Mouse (Mus musculus) intestine, embryonic 15.5 days (tissue): Measurements from ENCODE around the gene Umad1. TPM values are rescaled to one million over a fixed set of nuclear protein-coding genes. Genes with fewer than 3 reads are reported as not detected.

Experiments used
- ATAC-seq: fragments of 200-750 bp; cut with Nextera tagmentation; 2 replicates; pipeline ENCODE4 v1.8.0; 2017; ENCODE audit warnings: moderate TSS enrichment, moderate library complexity
- H3K27ac ChIP-seq: fragments of 300-500 bp; sonication (generic); 2 replicates; pipeline ENCODE4 v1.5.1; 2015; ENCODE audit warnings: mild to moderate bottlenecking, inconsistent platforms
- H3K27me3 ChIP-seq: fragments of 300-500 bp; sonication (generic); replicated peaks from 2 replicates; pipeline ENCODE4 v1.6.1; 2015; ENCODE audit warnings: inconsistent platforms
- H3K36me3 ChIP-seq: fragments of 300-500 bp; sonication (generic); 2 replicates; pipeline ENCODE4 v1.6.1; 2015; ENCODE audit warnings: inconsistent platforms
- H3K4me1 ChIP-seq: fragments of 300-500 bp; sonication (generic); replicated peaks from 2 replicates; pipeline ENCODE4 v1.6.1; 2015; ENCODE audit warnings: inconsistent platforms
- H3K4me2 ChIP-seq: fragments of 300-500 bp; sonication (generic); replicated peaks from 2 replicates; pipeline ENCODE4 v1.6.1; 2015; ENCODE audit warnings: mild to moderate bottlenecking, inconsistent platforms
- H3K4me3 ChIP-seq: fragments of 300-500 bp; sonication (generic); replicated peaks from 2 replicates; pipeline ENCODE4 v1.5.1; 2015; ENCODE audit warnings: inconsistent platforms
- H3K9ac ChIP-seq: fragments of 300-500 bp; sonication (generic); 2 replicates; pipeline ENCODE4 v1.6.1; 2015; ENCODE audit warnings: inconsistent platforms
- H3K9me3 ChIP-seq: fragments of 300-500 bp; sonication (generic); 2 replicates; pipeline ENCODE4 v1.6.1; 2016; ENCODE audit warnings: inconsistent platforms
- WGBS: fragments of 180-500 bp; shearing (Covaris S2); methylation state at CpG from one replicate; pipeline ENCODE4 v1.1.7; 2015; 5-methylcytosine and 5-hydroxymethylcytosine counted together
- polyA plus RNA-seq: library from polyadenylated mRNA; unstranded; fragments of >200 nt; fragmentation: Nextera tagmentation; extraction: Ambion mirVana; gene quantifications from 2 replicates; pipeline ENCODE4 v1.2.1, GENCODE M21; 2015

Umad1 gene
- 24.9 and 25.5 TPM in 2 replicates for polyA plus RNA-seq

DNA sequence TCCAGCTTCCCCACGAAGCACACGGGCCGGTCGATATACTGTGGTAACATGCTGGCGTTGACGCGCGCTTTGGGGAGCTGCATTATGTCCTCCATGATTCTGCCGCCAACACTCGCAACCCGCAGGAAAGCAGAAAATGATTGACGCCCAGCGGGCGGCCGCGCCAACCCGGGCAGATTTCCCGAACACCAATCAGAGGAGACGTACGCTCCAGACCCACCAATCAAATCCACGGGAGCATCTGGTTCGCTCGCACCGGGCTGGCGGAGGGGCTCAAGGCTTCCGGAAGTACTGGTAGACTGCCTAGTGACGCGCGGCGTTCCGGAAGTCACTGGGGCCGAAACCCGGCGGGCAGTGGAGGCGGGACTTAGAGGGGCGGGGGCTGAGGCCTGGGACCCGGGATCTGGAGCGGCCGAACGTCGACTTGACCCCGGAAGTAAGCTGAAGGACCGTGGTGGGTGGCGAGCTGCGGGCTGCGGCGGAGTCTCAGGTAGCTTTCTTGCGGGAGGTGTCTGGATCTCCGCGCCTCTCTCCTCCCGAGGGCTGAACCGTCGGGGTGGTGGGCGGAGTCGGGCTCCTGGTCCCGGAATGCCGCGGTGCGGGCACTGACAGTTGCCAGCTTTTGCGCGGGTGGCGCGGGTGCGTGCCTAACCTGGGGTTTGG lies at the start of gene Umad1, which contains the start of the genes Rpa3 and Gm45062:
Gene Umad1, plus strand, starts transcription at position 285 of the 663 bp plus-strand sequence.
Gene Rpa3, minus strand, starts transcription at position 170 of the 663 bp plus-strand sequence.
Gene Gm45062, plus strand, starts transcription at position 447 of the 663 bp plus-strand sequence.
- Histone ChIP-seq H3K4me3 (peak within 1 kb of the TSS; percentile 83), H3K27ac (peak within 1 kb of the TSS; percentile 79), H3K4me1 (no peaks in the 10 kb centered on the region), H3K36me3 (no peaks in the 10 kb centered on the region), H3K27me3 (no peaks in the 10 kb centered on the region), H3K4me2 (peak within 1 kb of the TSS; percentile 85), H3K9me3 (no peaks in the 10 kb centered on the region), H3K9ac (peak within 1 kb of the TSS; percentile 78)
- ATAC-seq: peak; percentile 100
- WGBS: under 1% methylated on average over 64 of the region's 64 CpGs

DNA sequence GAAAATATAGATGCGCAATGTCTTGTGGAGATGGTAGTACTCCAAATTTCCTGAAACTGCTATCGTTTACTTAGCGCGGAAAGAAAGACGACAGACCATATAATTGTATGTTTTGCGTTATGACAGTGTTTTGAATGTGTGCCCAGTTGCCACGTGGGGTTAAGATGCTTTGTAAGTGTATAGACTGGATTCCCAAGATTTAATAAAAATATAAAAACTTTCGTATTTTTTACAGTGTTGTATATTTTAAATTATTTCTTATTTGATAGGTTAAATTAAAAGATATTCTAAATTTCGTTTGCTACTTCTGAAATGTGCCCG lies 49.3 kb upstream of the Umad1 start:
- H3K9me3 ChIP-seq: no peaks in the 10 kb centered on the region
- no peaks in the 10 kb centered on the region for H3K4me1 ChIP-seq
- ATAC-seq: 0 out of 2 replicates have a peak, but pooled peaks have one; percentile 4
- 12% methylated on average over 10 of the region's 10 CpGs for WGBS
- H3K36me3 ChIP-seq: no peaks in the 10 kb centered on the region
- H3K4me3 ChIP-seq: peak overlapping the region; percentile 89
- peak overlapping the region; percentile 96 for H3K27ac ChIP-seq
- no peaks in the 10 kb centered on the region for H3K27me3 ChIP-seq
- peak overlapping the region; percentile 90 for H3K9ac ChIP-seq
- H3K4me2 ChIP-seq: peak overlapping the region; percentile 53

DNA sequence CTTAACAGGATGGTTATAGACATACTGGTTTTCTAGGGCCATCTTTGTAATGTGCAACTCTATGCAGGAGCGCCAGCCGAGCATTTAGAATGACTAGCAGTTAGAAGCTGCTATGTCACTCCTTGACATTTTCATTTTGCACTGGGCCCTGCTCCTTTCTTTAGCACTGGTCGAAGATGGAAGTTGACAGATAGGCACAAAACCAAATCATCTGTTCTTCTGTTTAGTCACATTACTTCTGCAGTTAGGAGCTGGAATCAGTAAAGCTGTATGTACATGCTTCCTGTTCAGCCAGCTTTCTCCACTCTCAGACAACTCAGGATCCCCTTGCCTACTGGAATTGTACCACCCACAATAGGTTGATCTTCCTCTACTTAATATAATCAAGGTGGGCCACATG lies 48.4 kb upstream of the Umad1 start:
- Histone ChIP-seq H3K27ac (no peak overlapping the region), H3K9me3 (no peaks in the 10 kb centered on the region), H3K36me3 (0 out of 2 replicates have a peak, but pooled peaks cover 3% of the 10 kb centered on the region), H3K4me1 (no peaks in the 10 kb centered on the region), H3K4me2 (peak overlapping the region; percentile 53), H3K27me3 (no peaks in the 10 kb centered on the region), H3K9ac (no peak overlapping the region), H3K4me3 (no peak overlapping the region)
- WGBS: 91% methylated on average over 3 of the region's 3 CpGs
- ATAC-seq: no peak

DNA sequence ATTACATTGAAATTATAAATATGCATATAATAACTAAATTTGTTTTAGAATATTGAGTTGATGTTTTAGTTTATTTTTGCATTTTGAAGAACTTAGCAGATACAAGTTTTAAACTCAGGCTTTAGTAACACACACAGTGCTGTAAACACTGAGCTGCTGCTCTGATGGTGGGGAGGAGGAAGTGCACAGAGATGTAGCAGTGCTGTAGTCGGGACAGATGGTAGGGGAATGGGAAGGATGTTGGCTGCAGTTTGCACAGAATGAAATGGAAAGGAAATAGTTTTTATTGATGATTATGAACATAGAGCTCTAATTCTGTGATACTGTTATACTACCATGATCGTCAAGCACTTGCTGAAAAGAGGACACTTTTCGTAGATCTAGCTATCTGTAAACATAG lies 32.1 kb upstream of the Umad1 start:
- no peak for ATAC-seq
- H3K36me3 ChIP-seq: no peaks in the 10 kb centered on the region; the same call in 1 of the 2 replicates
- H3K9ac ChIP-seq: no peak overlapping the region
- no peaks in the 10 kb centered on the region for H3K4me1 ChIP-seq
- H3K4me2 ChIP-seq: no peak overlapping the region
- no peak overlapping the region for H3K4me3 ChIP-seq
- H3K27ac ChIP-seq: no peak overlapping the region
- 71% methylated on average over 3 of the region's 3 CpGs for WGBS
- no peaks in the 10 kb centered on the region for H3K27me3 ChIP-seq
- no peaks in the 10 kb centered on the region for H3K9me3 ChIP-seq

DNA sequence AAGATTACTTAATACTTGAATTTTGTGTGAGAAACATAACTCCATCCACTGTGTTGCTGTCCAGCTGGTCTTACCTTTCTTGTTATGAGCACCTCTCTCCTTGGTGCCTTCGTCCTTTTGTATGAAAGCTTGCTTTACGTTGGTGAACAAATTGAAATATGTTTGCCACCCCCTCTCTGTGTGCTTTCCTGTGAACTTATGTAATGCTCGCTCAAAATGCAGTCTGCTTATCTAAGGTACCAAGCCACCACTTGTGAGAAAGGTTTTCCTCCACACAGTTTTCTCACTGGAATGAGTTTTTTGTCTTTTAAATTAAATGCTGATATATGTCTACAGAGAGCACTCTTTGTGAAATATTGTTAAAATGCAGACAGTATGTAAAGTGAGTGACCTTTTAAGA lies 30.5 kb upstream of the Umad1 start:
- Histone ChIP-seq H3K9me3 (no peaks in the 10 kb centered on the region), H3K36me3 (peaks cover 5% of the 10 kb centered on the region; the same call in 1 of the 2 replicates), H3K27me3 (no peaks in the 10 kb centered on the region), H3K4me1 (no peaks in the 10 kb centered on the region), H3K9ac (no peak overlapping the region), H3K4me2 (no peak overlapping the region), H3K27ac (no peak overlapping the region), H3K4me3 (no peak overlapping the region)
- 93% methylated on average over 3 of the region's 3 CpGs for WGBS
- no peak for ATAC-seq

DNA sequence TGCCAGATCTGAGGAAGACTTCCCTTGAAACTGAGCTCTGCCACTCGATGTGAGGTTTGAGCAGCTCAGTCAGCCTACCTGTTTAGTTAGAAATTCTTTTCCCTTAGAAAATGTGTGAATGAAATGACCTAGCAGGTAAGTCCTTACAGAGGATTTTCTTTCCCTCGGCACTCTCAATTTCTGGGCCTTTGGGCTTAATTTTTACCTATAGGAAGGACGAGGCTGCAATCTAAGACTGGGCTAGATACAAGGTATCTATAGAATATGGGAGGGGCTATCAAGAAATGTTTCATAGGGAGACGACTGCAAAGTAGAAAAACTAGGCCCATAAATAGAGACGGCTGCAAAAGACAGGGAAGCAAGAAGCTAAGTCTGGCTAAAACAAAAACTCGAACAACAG lies 772 bp upstream of the Umad1 start:
- no peak for ATAC-seq
- 7% methylated on average over 6 of the region's 6 CpGs for WGBS
- H3K27me3 ChIP-seq: no peaks in the 10 kb centered on the region
- peak overlapping the region; percentile 83 for H3K4me3 ChIP-seq
- peak overlapping the region; percentile 64 for H3K4me2 ChIP-seq
- peak overlapping the region; percentile 73; the same call in 1 of the 2 replicates for H3K27ac ChIP-seq
- peak overlapping the region; percentile 78 for H3K9ac ChIP-seq
- no peaks in the 10 kb centered on the region for H3K4me1 ChIP-seq
- peaks cover 3% of the 10 kb centered on the region; the same call in 1 of the 2 replicates for H3K36me3 ChIP-seq
- H3K9me3 ChIP-seq: no peaks in the 10 kb centered on the region

DNA sequence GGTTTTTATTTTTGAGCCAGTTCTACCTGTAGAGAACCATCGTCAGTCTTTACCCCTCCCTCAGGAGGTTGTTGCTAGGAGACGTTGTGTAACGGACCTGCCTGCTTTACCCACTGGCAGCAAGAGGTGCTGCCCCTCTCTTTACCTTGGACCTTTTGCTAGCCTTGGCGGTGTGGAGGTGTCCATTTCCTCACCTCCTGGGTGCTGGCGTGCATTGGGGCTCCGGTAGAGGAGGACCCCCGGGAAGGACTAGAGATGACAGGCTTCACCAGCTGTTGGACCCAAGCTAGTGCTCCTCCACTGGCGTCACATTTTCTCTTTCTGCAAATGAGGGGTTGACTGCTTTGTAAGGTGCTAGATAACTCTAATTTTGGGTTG lies 568 bp downstream of the Umad1 start:
- peak overlapping the region; percentile 79 for H3K27ac ChIP-seq
- peak overlapping the region; percentile 72 for H3K9ac ChIP-seq
- 0% methylated on average over 8 of the region's 8 CpGs for WGBS
- no peaks in the 10 kb centered on the region for H3K4me1 ChIP-seq
- H3K36me3 ChIP-seq: no peaks in the 10 kb centered on the region
- H3K27me3 ChIP-seq: no peaks in the 10 kb centered on the region
- peak overlapping the region; percentile 83 for H3K4me3 ChIP-seq
- no peaks in the 10 kb centered on the region for H3K9me3 ChIP-seq
- ATAC-seq: no peak
- peak overlapping the region; percentile 85 for H3K4me2 ChIP-seq

DNA sequence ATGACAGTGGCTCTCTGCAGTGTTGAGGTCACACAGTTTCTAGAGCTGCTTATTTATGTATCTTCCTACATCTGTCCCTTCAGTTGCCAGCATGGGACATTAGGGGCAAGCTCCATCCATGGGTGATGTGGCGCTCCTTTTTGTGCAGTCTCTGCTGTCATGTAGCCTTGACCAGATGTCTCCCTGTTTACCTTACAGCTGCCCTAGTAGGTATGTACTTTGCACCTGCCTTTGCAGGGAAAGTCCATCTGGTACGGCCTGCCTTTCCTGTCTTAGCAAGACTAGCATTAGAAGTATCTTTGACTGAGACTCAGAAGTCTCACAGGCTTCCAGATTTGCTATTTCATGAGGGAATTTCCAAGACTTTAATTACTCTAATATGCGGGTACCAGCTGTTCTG lies 12.0 kb downstream of the Umad1 start:
- Histone ChIP-seq H3K36me3 (no peaks in the 10 kb centered on the region), H3K4me2 (no peak overlapping the region), H3K4me1 (no peaks in the 10 kb centered on the region), H3K27me3 (no peaks in the 10 kb centered on the region), H3K27ac (no peak overlapping the region), H3K9ac (no peak overlapping the region), H3K9me3 (no peaks in the 10 kb centered on the region), H3K4me3 (no peak overlapping the region)
- ATAC-seq: peak; percentile 61
- 78% methylated on average over 3 of the region's 3 CpGs for WGBS

DNA sequence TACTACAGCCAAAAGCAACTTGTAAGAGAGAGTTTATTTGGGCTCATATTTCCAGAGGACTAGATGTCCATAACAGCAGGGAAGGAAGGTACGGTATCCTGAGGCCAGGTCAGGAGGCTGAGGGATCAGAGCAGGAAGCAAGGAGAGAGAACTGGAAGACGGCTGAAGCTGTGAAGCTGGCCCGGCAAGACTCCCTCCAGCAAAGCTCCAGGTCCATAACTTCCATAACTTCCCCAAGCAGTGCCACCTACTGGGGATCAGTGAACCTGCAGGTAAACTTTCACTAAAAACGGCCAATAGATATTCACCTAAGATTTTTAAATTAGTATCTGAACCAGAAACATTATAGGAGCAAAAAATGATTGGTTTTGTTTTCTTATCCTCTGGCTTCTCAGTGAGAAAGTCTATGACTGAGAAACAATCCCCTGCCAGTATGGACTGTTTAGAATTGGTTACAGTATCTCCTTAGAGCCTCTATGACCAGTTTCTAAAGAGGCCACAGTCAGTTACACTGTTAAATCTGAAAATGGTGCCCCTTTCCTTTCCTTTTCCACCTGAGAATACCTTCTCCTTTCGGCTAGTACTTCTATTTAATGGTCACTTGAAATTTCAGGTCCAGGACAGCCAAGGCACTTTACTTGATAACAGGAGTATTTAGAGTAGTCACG lies 15.4 kb downstream of the Umad1 start:
- H3K27ac ChIP-seq: no peak overlapping the region
- 38% methylated on average over 6 of the region's 6 CpGs for WGBS
- no peak overlapping the region for H3K9ac ChIP-seq
- no peak overlapping the region for H3K4me3 ChIP-seq
- H3K36me3 ChIP-seq: no peaks in the 10 kb centered on the region
- ATAC-seq: no peak
- no peaks in the 10 kb centered on the region for H3K4me1 ChIP-seq
- no peak overlapping the region for H3K4me2 ChIP-seq
- no peaks in the 10 kb centered on the region for H3K27me3 ChIP-seq
- H3K9me3 ChIP-seq: no peaks in the 10 kb centered on the region

DNA sequence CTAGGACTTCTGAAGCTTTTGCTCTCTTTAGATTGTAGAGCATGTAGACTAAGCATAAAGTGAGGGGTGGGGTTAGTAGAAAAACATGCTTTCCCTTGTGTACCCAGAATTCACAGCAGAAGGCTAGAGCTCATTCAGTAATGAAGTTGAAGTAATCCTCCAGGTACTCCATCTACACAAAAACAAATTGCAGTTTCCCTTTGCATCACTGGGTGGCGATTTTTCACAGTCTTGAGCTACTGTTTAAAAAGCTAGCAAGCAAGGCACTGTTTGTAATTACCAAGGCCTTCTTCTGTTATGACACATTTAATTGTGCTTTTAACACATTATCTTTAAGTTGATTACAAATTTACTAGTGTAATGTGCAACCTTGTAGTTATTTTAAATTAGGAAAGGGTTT lies 16.0 kb downstream of the Umad1 start:
- no peak overlapping the region for H3K4me2 ChIP-seq
- no peaks in the 10 kb centered on the region for H3K27me3 ChIP-seq
- H3K4me3 ChIP-seq: no peak overlapping the region
- no peaks in the 10 kb centered on the region for H3K9me3 ChIP-seq
- no peak overlapping the region for H3K27ac ChIP-seq
- no peaks in the 10 kb centered on the region for H3K36me3 ChIP-seq
- 24% methylated on average over 1 of the region's 1 CpGs for WGBS
- ATAC-seq: no peak
- H3K4me1 ChIP-seq: no peaks in the 10 kb centered on the region
- no peak overlapping the region for H3K9ac ChIP-seq

DNA sequence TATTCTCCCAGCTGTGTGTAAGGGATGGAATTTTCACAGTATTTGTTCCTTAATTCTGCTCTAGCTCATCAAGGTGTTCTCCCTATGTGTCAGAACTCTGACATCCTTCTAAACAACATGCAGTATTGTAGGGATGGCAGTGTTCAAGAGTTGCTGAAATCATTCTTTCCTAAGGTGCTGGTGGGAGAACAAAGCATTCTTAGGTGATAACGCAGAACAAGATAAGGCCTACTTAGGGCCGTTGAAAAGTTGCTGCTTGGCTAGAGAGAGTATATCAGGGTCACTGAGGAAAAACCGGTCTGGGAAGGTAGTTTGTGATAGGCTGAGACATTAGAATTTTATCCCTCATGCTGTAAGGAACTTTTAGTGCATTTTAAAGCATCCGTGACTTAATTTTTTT lies 17.3 kb downstream of the Umad1 start:
- H3K4me2 ChIP-seq: no peak overlapping the region
- no peaks in the 10 kb centered on the region for H3K9me3 ChIP-seq
- H3K27ac ChIP-seq: no peak overlapping the region
- no peaks in the 10 kb centered on the region for H3K4me1 ChIP-seq
- WGBS: 54% methylated on average over 4 of the region's 4 CpGs
- H3K4me3 ChIP-seq: no peak overlapping the region
- H3K36me3 ChIP-seq: no peaks in the 10 kb centered on the region
- peak; percentile 39; the same call in 1 of the 2 replicates for ATAC-seq
- H3K27me3 ChIP-seq: no peaks in the 10 kb centered on the region
- H3K9ac ChIP-seq: no peak overlapping the region

DNA sequence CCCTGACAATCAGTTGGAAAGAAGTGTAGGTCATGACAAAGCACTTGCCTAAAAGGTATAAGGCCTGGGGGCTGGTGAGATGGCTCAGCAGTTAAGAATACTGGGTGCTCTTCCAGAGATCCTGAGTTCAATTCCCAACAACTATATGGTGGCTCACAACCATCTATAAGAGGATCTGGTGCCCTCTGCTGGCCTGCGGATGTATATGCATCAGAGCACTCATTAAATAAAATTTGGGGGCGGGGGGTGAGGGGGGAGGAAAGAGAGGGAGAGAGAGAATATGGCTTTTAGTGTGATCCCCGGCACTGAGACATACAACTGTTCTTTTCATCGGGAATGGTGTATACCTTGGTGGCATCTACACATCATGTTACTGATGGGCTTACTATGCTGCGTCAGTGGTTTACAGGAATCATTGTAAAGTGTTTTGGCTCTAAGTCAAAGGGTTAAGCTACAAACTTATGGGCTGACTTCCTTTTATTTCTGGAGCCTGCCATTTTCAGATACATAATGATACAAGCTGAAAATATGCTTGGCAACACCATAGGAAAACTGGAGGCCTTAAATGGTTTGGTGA lies 19.4 kb downstream of the Umad1 start:
- no peak overlapping the region for H3K4me3 ChIP-seq
- no peak for ATAC-seq
- H3K36me3 ChIP-seq: no peaks in the 10 kb centered on the region
- no peaks in the 10 kb centered on the region for H3K9me3 ChIP-seq
- H3K4me2 ChIP-seq: no peak overlapping the region
- WGBS: 73% methylated on average over 5 of the region's 5 CpGs
- H3K27me3 ChIP-seq: no peaks in the 10 kb centered on the region
- H3K27ac ChIP-seq: no peak overlapping the region
- H3K9ac ChIP-seq: no peak overlapping the region
- H3K4me1 ChIP-seq: no peaks in the 10 kb centered on the region
